Mouse (Mus musculus): ENCODE measurements around the gene Golga4. TPM values are rescaled to one million over a fixed set of nuclear protein-coding genes. Genes with fewer than 3 reads are reported as not detected.

The Golga4 gene
- polyA plus RNA-seq, 1 experiment from 2014 or later: 67.0 TPM

GRCm38 (mm10) chr9:118512681-118513233, 6.7 kb downstream of the Golga4 start:
- no peak overlapping the region for H3K27ac ChIP-seq
- no peak overlapping the region for H3K4me3 ChIP-seq
- peaks cover 10% of the 10 kb centered on the region for H3K36me3 ChIP-seq
- H3K4me1 ChIP-seq: peaks cover 6% of the 10 kb centered on the region
- no peak overlapping the region for H3K9ac ChIP-seq
- no peaks in the 10 kb centered on the region for H3K27me3 ChIP-seq (replicated peaks)
- ATAC-seq (ENCODE audit: low FRiP score, low read depth): no peak
- no peak overlapping the region for H3K4me2 ChIP-seq (replicated peaks)
- 88% methylated on average over 3 of the region's 3 CpGs for WGBS
- no peaks in the 10 kb centered on the region for H3K9me3 ChIP-seq

- H3K27ac ChIP-seq: no peak overlapping the region
- no peak overlapping the region for H3K4me3 ChIP-seq
- peaks cover 4% of the 10 kb centered on the region; the same call in 1 of the 2 replicates for H3K4me1 ChIP-seq
- H3K9me3 ChIP-seq: no peaks in the 10 kb centered on the region
- ATAC-seq (ENCODE audit: low FRiP score, low read depth): no peak
- WGBS: 96% methylated on average over 6 of the region's 6 CpGs
- peaks cover 10% of the 10 kb centered on the region for H3K36me3 ChIP-seq
- H3K4me2 ChIP-seq (replicated peaks): no peak overlapping the region
- no peak overlapping the region for H3K9ac ChIP-seq
- no peaks in the 10 kb centered on the region for H3K27me3 ChIP-seq (replicated peaks)
These were observed 9.4 kb downstream of the Golga4 start for GRCm38 (mm10) chr9:118515476-118515875.

- no peak for ATAC-seq (ENCODE audit: low FRiP score, low read depth)
- peaks cover 10% of the 10 kb centered on the region for H3K36me3 ChIP-seq
- no peaks in the 10 kb centered on the region for H3K27me3 ChIP-seq (replicated peaks)
- no peaks in the 10 kb centered on the region for H3K9me3 ChIP-seq
- no peak overlapping the region for H3K4me2 ChIP-seq (replicated peaks)
- no peak overlapping the region for H3K9ac ChIP-seq
- H3K4me3 ChIP-seq: no peak overlapping the region
- no peak overlapping the region for H3K27ac ChIP-seq
- H3K4me1 ChIP-seq: peaks cover 4% of the 10 kb centered on the region; the same call in 1 of the 2 replicates
- WGBS: 93% methylated on average over 3 of the region's 3 CpGs
These were observed 10.1 kb downstream of the Golga4 start for GRCm38 (mm10) chr9:118516162-118516561.

- Histone ChIP-seq H3K27ac (no peak overlapping the region), H3K4me2 (replicated peaks) (no peak overlapping the region), H3K4me1 (peaks cover 6% of the 10 kb centered on the region; the same call in 1 of the 2 replicates), H3K4me3 (no peak overlapping the region), H3K36me3 (peaks cover 13% of the 10 kb centered on the region), H3K9ac (no peak overlapping the region), H3K9me3 (no peaks in the 10 kb centered on the region), H3K27me3 (replicated peaks) (no peaks in the 10 kb centered on the region)
- ATAC-seq (ENCODE audit: low FRiP score, low read depth): no peak
- 79% methylated on average over 8 of the region's 8 CpGs for WGBS
These were observed 11.6 kb downstream of the Golga4 start for GRCm38 (mm10) chr9:118517619-118518018.

- no peaks in the 10 kb centered on the region for H3K9me3 ChIP-seq
- no peak overlapping the region for H3K9ac ChIP-seq
- H3K27ac ChIP-seq: no peak overlapping the region
- H3K4me1 ChIP-seq: peaks cover 6% of the 10 kb centered on the region; the same call in 1 of the 2 replicates
- H3K4me2 ChIP-seq (replicated peaks): no peak overlapping the region
- no peaks in the 10 kb centered on the region for H3K27me3 ChIP-seq (replicated peaks)
- ATAC-seq (ENCODE audit: low FRiP score, low read depth): no peak
- no peak overlapping the region for H3K4me3 ChIP-seq
- peaks cover 18% of the 10 kb centered on the region for H3K36me3 ChIP-seq
- WGBS: 78% methylated on average over 8 of the region's 8 CpGs
These were observed 13.0 kb downstream of the Golga4 start for GRCm38 (mm10) chr9:118519101-118519500.

- Histone ChIP-seq H3K4me1 (peaks cover 6% of the 10 kb centered on the region; the same call in 1 of the 2 replicates), H3K36me3 (peaks cover 22% of the 10 kb centered on the region), H3K27ac (no peak overlapping the region), H3K27me3 (replicated peaks) (no peaks in the 10 kb centered on the region), H3K4me2 (replicated peaks) (no peak overlapping the region), H3K4me3 (no peak overlapping the region), H3K9ac (no peak overlapping the region), H3K9me3 (no peaks in the 10 kb centered on the region)
- no peak for ATAC-seq (ENCODE audit: low FRiP score, low read depth)
- WGBS: 70% methylated on average over 8 of the region's 8 CpGs
These were observed 13.9 kb downstream of the Golga4 start for GRCm38 (mm10) chr9:118520011-118520410.

- H3K27me3 ChIP-seq (replicated peaks): no peaks in the 10 kb centered on the region
- no peak overlapping the region for H3K27ac ChIP-seq
- H3K9ac ChIP-seq: no peak overlapping the region
- peaks cover 24% of the 10 kb centered on the region for H3K36me3 ChIP-seq
- H3K9me3 ChIP-seq: no peaks in the 10 kb centered on the region
- no peak overlapping the region for H3K4me3 ChIP-seq
- no peak overlapping the region for H3K4me2 ChIP-seq (replicated peaks)
- no peak for ATAC-seq (ENCODE audit: low FRiP score, low read depth)
- 32% methylated on average over 3 of the region's 3 CpGs for WGBS
- H3K4me1 ChIP-seq: peaks cover 6% of the 10 kb centered on the region; the same call in 1 of the 2 replicates
These were observed 14.8 kb downstream of the Golga4 start for GRCm38 (mm10) chr9:118520858-118521257.

GRCm38 (mm10) chr9:118521659-118522058, 15.6 kb downstream of the Golga4 start:
- Histone ChIP-seq H3K27me3 (replicated peaks) (no peaks in the 10 kb centered on the region), H3K4me2 (replicated peaks) (no peak overlapping the region), H3K9ac (no peak overlapping the region), H3K27ac (no peak overlapping the region), H3K4me1 (peaks cover 6% of the 10 kb centered on the region; the same call in 1 of the 2 replicates), H3K9me3 (no peaks in the 10 kb centered on the region), H3K4me3 (no peak overlapping the region), H3K36me3 (peaks cover 32% of the 10 kb centered on the region)
- WGBS: 74% methylated on average over 8 of the region's 8 CpGs
- no peak for ATAC-seq (ENCODE audit: low FRiP score, low read depth)

- no peaks in the 10 kb centered on the region for H3K9me3 ChIP-seq
- no peaks in the 10 kb centered on the region for H3K27me3 ChIP-seq (replicated peaks)
- peaks cover 6% of the 10 kb centered on the region; the same call in 1 of the 2 replicates for H3K4me1 ChIP-seq
- no peak for ATAC-seq (ENCODE audit: low FRiP score, low read depth)
- H3K4me2 ChIP-seq (replicated peaks): no peak overlapping the region
- H3K4me3 ChIP-seq: no peak overlapping the region
- H3K27ac ChIP-seq: no peak overlapping the region
- 85% methylated on average over 11 of the region's 11 CpGs for WGBS
- H3K36me3 ChIP-seq: peaks cover 46% of the 10 kb centered on the region
- H3K9ac ChIP-seq: no peak overlapping the region
These were observed 17.7 kb downstream of the Golga4 start for GRCm38 (mm10) chr9:118523738-118524137.

GRCm38 (mm10) chr9:118527056-118527455, 21.0 kb downstream of the Golga4 start:
- Histone ChIP-seq H3K9me3 (no peaks in the 10 kb centered on the region), H3K4me2 (replicated peaks) (no peak overlapping the region), H3K4me3 (no peak overlapping the region), H3K4me1 (no peaks in the 10 kb centered on the region), H3K27ac (no peak overlapping the region), H3K9ac (no peak overlapping the region), H3K36me3 (peaks cover 76% of the 10 kb centered on the region), H3K27me3 (replicated peaks) (no peaks in the 10 kb centered on the region)
- 94% methylated on average over 18 of the region's 18 CpGs for WGBS
- no peak for ATAC-seq (ENCODE audit: low FRiP score, low read depth)

GRCm38 (mm10) chr9:118529783-118530182, 23.7 kb downstream of the Golga4 start:
- H3K27me3 ChIP-seq (replicated peaks): no peaks in the 10 kb centered on the region
- peaks cover 82% of the 10 kb centered on the region for H3K36me3 ChIP-seq
- no peaks in the 10 kb centered on the region for H3K9me3 ChIP-seq
- ATAC-seq (ENCODE audit: low FRiP score, low read depth): no peak
- no peak overlapping the region for H3K4me2 ChIP-seq (replicated peaks)
- no peak overlapping the region for H3K4me3 ChIP-seq
- 89% methylated on average over 3 of the region's 3 CpGs for WGBS
- no peaks in the 10 kb centered on the region for H3K4me1 ChIP-seq
- H3K9ac ChIP-seq: no peak overlapping the region
- no peak overlapping the region for H3K27ac ChIP-seq

GRCm38 (mm10) chr9:118530679-118531078, 24.6 kb downstream of the Golga4 start:
- Histone ChIP-seq H3K4me1 (no peaks in the 10 kb centered on the region), H3K27me3 (replicated peaks) (no peaks in the 10 kb centered on the region), H3K36me3 (peaks cover 82% of the 10 kb centered on the region), H3K9me3 (no peaks in the 10 kb centered on the region), H3K27ac (no peak overlapping the region), H3K4me2 (replicated peaks) (no peak overlapping the region), H3K9ac (no peak overlapping the region), H3K4me3 (no peak overlapping the region)
- WGBS: 92% methylated on average over 6 of the region's 6 CpGs
- ATAC-seq (ENCODE audit: low FRiP score, low read depth): no peak

GRCm38 (mm10) chr9:118532516-118533205, 26.6 kb downstream of the Golga4 start:
- H3K9me3 ChIP-seq: no peaks in the 10 kb centered on the region
- ATAC-seq (ENCODE audit: low FRiP score, low read depth): no peak
- H3K4me1 ChIP-seq: no peaks in the 10 kb centered on the region
- peaks cover 82% of the 10 kb centered on the region for H3K36me3 ChIP-seq
- H3K4me3 ChIP-seq: no peak overlapping the region
- no peak overlapping the region for H3K4me2 ChIP-seq (replicated peaks)
- 96% methylated on average over 7 of the region's 7 CpGs for WGBS
- H3K27ac ChIP-seq: no peak overlapping the region
- H3K9ac ChIP-seq: no peak overlapping the region
- H3K27me3 ChIP-seq (replicated peaks): no peaks in the 10 kb centered on the region
